Mouse (Mus musculus) heart, embryonic 14.5 days (tissue): ENCODE measurements around the gene C330021F23Rik. TPM values are rescaled to one million over a fixed set of nuclear protein-coding genes. Genes with fewer than 3 reads are reported as not detected.
A peak's percentile ranks its signal among the peaks of the same experiment; 100 is the strongest.
"Not testable (repeated sequence)": the region's sequence is repeated elsewhere in the genome, so short reads cannot be mapped to it uniquely, and the experiment has no call there.

ENCODE experiments used
- ATAC-seq: fragments of 200-750 bp; cut with Nextera tagmentation; 2 replicates; pipeline ENCODE4 v1.8.0; 2017; ENCODE audit warnings: low read depth, moderate TSS enrichment; ENCODE audit not compliant: insufficient number of reproducible peaks, insufficient read depth, low FRiP score
- H3K27ac ChIP-seq, 2 experiments: fragments of 200-500 bp in 1 of 2; fragments of 300-500 bp in 1 of 2; sonication (generic) in 1 of 2; replicated peaks in 1 of 2; 2 replicates each; pipeline ENCODE4 v1.5.1; 2012 to 2014; ENCODE audit warnings: low read depth in 2 of 2, low read length in 2 of 2, control low read depth in 1 of 2, mild to moderate bottlenecking in 1 of 2, mixed read lengths in 1 of 2; ENCODE audit not compliant: control insufficient read depth in 1 of 2, insufficient read depth in 1 of 2
- H3K27me3 ChIP-seq: fragments of 300-500 bp; sonication (generic); 2 replicates; pipeline ENCODE4 v1.6.1; 2014; ENCODE audit warnings: mild to moderate bottlenecking, low read length, control low read depth; ENCODE audit not compliant: control insufficient read depth, insufficient read depth
- H3K36me3 ChIP-seq: fragments of 300-500 bp; sonication (generic); 2 replicates; pipeline ENCODE4 v1.6.1; 2014; ENCODE audit warnings: mild to moderate bottlenecking, control low read depth, low read length, mixed read lengths; ENCODE audit not compliant: control insufficient read depth, insufficient read depth
- H3K4me1 ChIP-seq, 2 experiments: fragments of 200-500 bp in 1 of 2; fragments of 300-500 bp in 1 of 2; sonication (generic) in 1 of 2; 2 replicates each; pipeline ENCODE4 v1.6.1; 2012 to 2014; ENCODE audit warnings: low read length in 2 of 2, control low read depth in 1 of 2, mixed read lengths in 1 of 2; ENCODE audit not compliant: control insufficient read depth in 2 of 2, insufficient read depth in 2 of 2
- H3K4me2 ChIP-seq: fragments of 300-500 bp; sonication (generic); 2 replicates; pipeline ENCODE4 v1.6.1; 2014; ENCODE audit warnings: mild to moderate bottlenecking, low read length
- H3K4me3 ChIP-seq, 2 experiments: fragments of 200-500 bp in 1 of 2; fragments of 300-500 bp in 1 of 2; sonication (generic) in 1 of 2; 2 replicates each; pipeline ENCODE4 v1.5.1; 2012 to 2014; ENCODE audit warnings: low read length in 2 of 2, mild to moderate bottlenecking in 2 of 2, control low read depth in 1 of 2, low read depth in 1 of 2, moderate library complexity in 1 of 2; ENCODE audit not compliant: control insufficient read depth in 1 of 2, insufficient read depth in 1 of 2
- H3K9ac ChIP-seq: fragments of 300-500 bp; sonication (generic); 2 replicates; pipeline ENCODE4 v1.6.1; 2014; ENCODE audit warnings: mild to moderate bottlenecking, low read length
- H3K9me3 ChIP-seq: fragments of 300-500 bp; sonication (generic); 2 replicates; pipeline ENCODE4 v1.6.1; 2016; ENCODE audit warnings: low read length, control low read depth; ENCODE audit not compliant: control insufficient read depth
- WGBS: fragments of 180-500 bp; shearing (Covaris S2); extraction: QIAGEN DNeasy Blood & Tissue Kit; methylation state at CpG from one replicate; pipeline ENCODE4 v1.1.7; 2014; 5-methylcytosine and 5-hydroxymethylcytosine counted together
- polyA plus RNA-seq: library from polyadenylated mRNA; unstranded; fragments of >200 nt; fragmentation: Nextera tagmentation; extraction: Ambion mirVana; gene quantifications from 2 replicates; pipeline ENCODE4 v1.2.1, GENCODE M21; 2014

Gene C330021F23Rik
- polyA plus RNA-seq, 1 experiment from 2014 or later: 8.5 TPM

GRCm38 (mm10) chr8:3576211-3576960, 8.6 kb downstream of the C330021F23Rik start:
- no peaks in the 10 kb centered on the region for H3K27me3 ChIP-seq
- no peak overlapping the region for H3K4me3 ChIP-seq
- ATAC-seq: no peak
- 65% methylated on average over 15 of the region's 15 CpGs for WGBS
- no peaks in the 10 kb centered on the region for H3K9me3 ChIP-seq
- H3K4me2 ChIP-seq: no peak overlapping the region
- H3K4me1 ChIP-seq: no peaks in the 10 kb centered on the region
- no peak overlapping the region for H3K9ac ChIP-seq
- no peak overlapping the region for H3K27ac ChIP-seq
- no peaks in the 10 kb centered on the region for H3K36me3 ChIP-seq

- Histone ChIP-seq H3K27me3 (no peaks in the 10 kb centered on the region), H3K4me3 (no peak overlapping the region), H3K9ac (no peak overlapping the region), H3K9me3 (no peaks in the 10 kb centered on the region), H3K27ac (no peak overlapping the region), H3K4me2 (no peak overlapping the region), H3K36me3 (no peaks in the 10 kb centered on the region), H3K4me1 (no peaks in the 10 kb centered on the region)
- WGBS: 77% methylated on average over 9 of the region's 9 CpGs
- ATAC-seq: no peak
Observed at GRCm38 (mm10) chr8:3579390-3580364, 11.9 kb downstream of the C330021F23Rik start.

- not testable (repeated sequence) for H3K4me3 ChIP-seq, H3K27me3 ChIP-seq, ATAC-seq, H3K9me3 ChIP-seq, H3K36me3 ChIP-seq, H3K4me1 ChIP-seq, H3K27ac ChIP-seq, H3K9ac ChIP-seq, H3K4me2 ChIP-seq
- WGBS: 88% methylated on average over 1 of the region's 3 CpGs
Observed at GRCm38 (mm10) chr8:3581961-3582360, 14.2 kb downstream of the C330021F23Rik start.

- no peak for ATAC-seq
Observed at GRCm38 (mm10) chr8:3586452-3586851, 18.7 kb downstream of the C330021F23Rik start.

GRCm38 (mm10) chr8:3586993-3587390, 19.2 kb downstream of the C330021F23Rik start, which contains the start of gene Camsap3:
Gene Camsap3, plus strand, starts transcription at chr8:3587293.
- Histone ChIP-seq H3K27ac (no peak within 1 kb of the TSS), H3K27me3 (peaks cover 14% of the 10 kb centered on the region), H3K4me3 (peak within 1 kb of the TSS; percentile 78 to 88), H3K4me1 (no peaks in the 10 kb centered on the region; a peak in 1 of 4 replicates), H3K4me2 (peak within 1 kb of the TSS; percentile 99), H3K9ac (peak within 1 kb of the TSS; percentile 79), H3K36me3 (no peaks in the 10 kb centered on the region), H3K9me3 (no peaks in the 10 kb centered on the region)
- WGBS: 6% methylated on average over 7 of the region's 7 CpGs
- ATAC-seq: no peak

More at GRCm38 (mm10) chr8:3586452-3586851, 18.7 kb downstream of the C330021F23Rik start:
- H3K27me3 ChIP-seq: peaks cover 14% of the 10 kb centered on the region
- H3K4me2 ChIP-seq: no peak overlapping the region
- 88% methylated on average over 2 of the region's 2 CpGs for WGBS
- H3K9ac ChIP-seq: no peak overlapping the region
- no peaks in the 10 kb centered on the region for H3K36me3 ChIP-seq
- no peaks in the 10 kb centered on the region; a peak in 1 of 4 replicates for H3K4me1 ChIP-seq
- no peak overlapping the region for H3K27ac ChIP-seq
- no peak overlapping the region for H3K4me3 ChIP-seq
- no peaks in the 10 kb centered on the region for H3K9me3 ChIP-seq

- peak overlapping the region; percentile 79 for H3K9ac ChIP-seq
- no peaks in the 10 kb centered on the region; a peak in 1 of 4 replicates for H3K4me1 ChIP-seq
- H3K4me3 ChIP-seq: peak overlapping the region; percentile 78 to 88
- no peaks in the 10 kb centered on the region for H3K9me3 ChIP-seq
- no peaks in the 10 kb centered on the region for H3K36me3 ChIP-seq
- WGBS: under 1% methylated on average over 72 of the region's 77 CpGs
- peak overlapping the region; percentile 99 for H3K4me2 ChIP-seq
- 0 out of 2 replicates have a peak, but pooled peaks have one; percentile 18 for ATAC-seq
- H3K27me3 ChIP-seq: peaks cover 14% of the 10 kb centered on the region
- no peak overlapping the region for H3K27ac ChIP-seq
Observed at GRCm38 (mm10) chr8:3587391-3588257, 19.8 kb downstream of the C330021F23Rik start.

- 13% methylated on average over 11 of the region's 11 CpGs for WGBS
- H3K9me3 ChIP-seq: no peaks in the 10 kb centered on the region
- H3K4me1 ChIP-seq: no peaks in the 10 kb centered on the region; a peak in 1 of 4 replicates
- peak overlapping the region; percentile 79 for H3K9ac ChIP-seq
- H3K27ac ChIP-seq: no peak overlapping the region
- H3K27me3 ChIP-seq: peaks cover 14% of the 10 kb centered on the region
- peak overlapping the region; percentile 99 for H3K4me2 ChIP-seq
- H3K36me3 ChIP-seq: no peaks in the 10 kb centered on the region
- peak overlapping the region; percentile 78 to 88 for H3K4me3 ChIP-seq
- no peak for ATAC-seq
Observed at GRCm38 (mm10) chr8:3588258-3588633, 20.5 kb downstream of the C330021F23Rik start.
